Mouse (Mus musculus) kidney, postnatal 14 days (tissue): ENCODE results near the gene Mid1.

ENCODE experiments used
- DNase-seq: peaks from one replicate; pipeline ENCODE4 v3.0.0; 2022; ENCODE audit warnings: mixed read lengths

The Mid1 gene

DNA sequence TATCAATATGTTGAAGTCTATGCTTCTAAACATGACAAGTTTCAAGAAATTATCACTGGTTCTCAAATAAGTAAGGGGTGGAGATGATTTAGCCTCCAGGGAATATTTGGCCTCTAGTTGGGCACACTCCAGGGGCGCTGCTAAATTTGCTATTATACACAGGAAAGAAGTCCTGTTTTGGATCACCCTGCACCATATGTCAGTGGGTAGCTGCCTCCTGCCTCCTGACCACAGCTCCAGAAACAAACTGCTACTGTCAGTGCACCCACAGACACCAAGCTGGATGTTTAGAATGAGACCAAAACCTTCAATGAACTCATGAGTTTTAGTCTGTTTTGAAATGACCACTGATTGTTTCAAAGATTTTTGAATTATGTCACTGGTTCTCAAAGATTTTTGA, 128.7 kb downstream of the Mid1 start:
- no peak for DNase-seq

DNA sequence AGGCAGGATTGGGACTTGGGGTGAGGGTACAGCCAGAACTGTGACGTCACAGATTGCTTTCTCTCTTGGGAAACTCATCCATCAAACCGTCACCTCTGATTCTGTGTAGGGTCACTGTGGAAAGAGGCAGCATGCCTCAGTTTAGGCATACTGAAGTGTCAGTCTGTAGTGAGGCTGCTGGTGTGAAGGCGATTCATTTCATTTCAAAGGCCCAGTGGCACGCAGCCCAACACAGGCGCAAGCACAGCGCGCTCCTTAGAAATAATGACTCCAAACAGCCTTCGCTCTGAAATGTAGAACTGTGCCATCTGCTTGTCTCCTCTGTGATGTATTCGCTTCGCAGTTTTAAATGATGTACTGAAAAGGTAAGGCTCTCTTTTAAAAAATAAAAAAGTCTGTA, 141.9 kb downstream of the Mid1 start:
- no peak for DNase-seq

GRCm38 (mm10) chrX:169827720-169828119, 142.7 kb downstream of the Mid1 start:
- DNase-seq, result no peak

GRCm38 (mm10) chrX:169828136-169828535, 143.1 kb downstream of the Mid1 start:
- peak; percentile 3 for DNase-seq

- no peak for DNase-seq
Observed at GRCm38 (mm10) chrX:169830052-169830451, 145.1 kb downstream of the Mid1 start.

DNA sequence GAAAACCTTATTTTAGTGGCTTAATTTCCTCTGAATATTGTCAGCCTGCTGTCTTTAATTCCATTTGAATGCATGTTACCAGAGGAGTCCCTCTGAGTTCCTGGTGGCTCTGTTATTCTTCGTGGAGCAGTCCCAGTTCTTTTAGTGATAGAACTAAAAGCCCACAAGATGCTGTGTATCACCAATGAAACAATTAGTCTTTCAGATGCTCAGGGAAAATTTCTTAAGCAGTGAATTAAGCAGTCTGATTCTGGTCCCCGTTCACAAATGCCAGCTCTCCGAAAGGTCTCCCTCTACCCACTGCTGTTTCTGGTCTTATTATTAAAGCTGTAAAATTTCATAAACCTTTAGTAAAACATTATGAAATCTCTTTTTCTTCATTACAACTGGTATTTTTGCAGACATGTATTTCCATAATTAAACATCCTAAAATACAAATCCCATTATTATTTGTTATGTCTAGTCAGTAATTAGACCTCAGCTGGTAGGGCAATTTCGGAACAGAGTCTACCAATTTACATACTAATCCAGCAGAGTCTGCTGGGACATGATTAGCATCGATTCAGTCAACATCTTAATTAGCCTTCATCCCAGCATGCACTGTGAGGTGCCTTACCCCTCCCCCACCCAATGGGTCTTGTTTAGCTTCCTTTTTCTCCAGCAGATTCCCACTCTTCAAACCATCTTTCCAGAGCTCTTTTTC, 153.1 kb downstream of the Mid1 start:
- no peak for DNase-seq

DNA sequence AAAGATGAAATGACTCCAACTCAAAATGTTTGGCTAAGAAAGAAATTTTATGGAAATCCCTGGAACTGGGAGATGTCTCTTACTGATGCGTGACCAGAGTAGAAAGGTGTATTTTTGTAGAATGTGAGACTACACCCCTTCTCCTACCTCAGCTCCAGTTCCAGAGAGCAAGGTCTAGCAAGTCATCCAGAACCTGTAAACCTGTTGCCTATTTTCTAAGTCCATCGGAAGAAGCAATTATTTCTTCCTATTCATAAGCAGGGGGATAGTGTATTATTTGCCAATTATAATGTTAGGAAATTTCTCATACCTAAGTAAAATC, 153.6 kb downstream of the Mid1 start:
- DNase-seq, result no peak

- no peak for DNase-seq
Observed at GRCm38 (mm10) chrX:169843267-169843666, 158.3 kb downstream of the Mid1 start.

DNA sequence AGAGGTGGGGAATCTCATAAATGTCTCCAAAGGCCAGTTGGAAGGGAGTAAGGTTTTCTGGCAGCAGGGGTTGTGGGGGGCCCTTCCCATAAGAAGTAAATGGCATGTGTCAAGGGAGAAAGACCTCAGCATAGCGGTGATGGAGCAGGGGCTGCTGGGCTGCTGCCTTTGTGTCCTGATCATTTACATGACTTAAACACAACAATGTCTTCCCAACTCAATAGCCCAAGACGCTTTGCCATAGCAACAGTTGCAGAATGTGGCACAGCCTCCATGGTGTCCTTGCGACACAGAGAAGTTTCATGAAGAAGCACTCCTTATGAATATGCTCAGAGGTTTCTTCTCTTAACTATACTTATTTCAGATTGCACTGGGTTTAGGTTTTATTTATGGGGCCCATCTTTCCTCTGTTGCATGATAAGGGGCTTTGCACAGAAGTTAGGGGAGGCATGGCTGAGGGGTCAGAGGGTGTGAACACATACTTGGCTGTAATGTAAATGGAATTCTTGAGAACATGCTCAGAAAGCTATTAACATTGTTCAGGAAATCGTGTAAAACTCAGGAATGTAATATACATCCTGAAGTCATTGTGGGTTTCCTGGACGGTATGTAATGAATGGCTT, 159.3 kb downstream of the Mid1 start:
- no peak for DNase-seq

DNA sequence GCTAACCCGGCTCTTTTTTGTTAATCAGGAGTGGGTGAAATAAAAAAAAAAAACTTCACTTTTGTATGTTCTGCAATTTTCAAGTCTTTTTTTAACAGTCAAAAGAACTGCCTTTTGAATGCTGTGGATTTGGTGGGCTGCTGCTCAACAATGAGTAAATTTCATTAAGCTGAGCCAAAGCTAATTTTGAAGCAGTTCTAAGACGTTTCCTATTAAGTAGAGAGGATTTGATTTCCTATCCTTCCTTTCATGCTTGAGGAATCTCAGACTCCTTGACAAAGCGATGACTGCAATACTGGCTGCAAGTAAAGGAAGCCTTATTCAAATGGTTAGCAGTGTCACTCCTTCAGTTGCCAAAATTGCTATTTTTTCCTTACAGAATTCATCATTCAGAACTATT, 161.2 kb downstream of the Mid1 start:
- DNase-seq, result no peak

GRCm38 (mm10) chrX:169861194-169861720, 176.3 kb downstream of the Mid1 start:
- no peak for DNase-seq

GRCm38 (mm10) chrX:169862440-169862839, 177.4 kb downstream of the Mid1 start:
- no peak for DNase-seq

- peak; percentile 65 for DNase-seq
Observed at GRCm38 (mm10) chrX:169862848-169863247, 177.8 kb downstream of the Mid1 start.

DNA sequence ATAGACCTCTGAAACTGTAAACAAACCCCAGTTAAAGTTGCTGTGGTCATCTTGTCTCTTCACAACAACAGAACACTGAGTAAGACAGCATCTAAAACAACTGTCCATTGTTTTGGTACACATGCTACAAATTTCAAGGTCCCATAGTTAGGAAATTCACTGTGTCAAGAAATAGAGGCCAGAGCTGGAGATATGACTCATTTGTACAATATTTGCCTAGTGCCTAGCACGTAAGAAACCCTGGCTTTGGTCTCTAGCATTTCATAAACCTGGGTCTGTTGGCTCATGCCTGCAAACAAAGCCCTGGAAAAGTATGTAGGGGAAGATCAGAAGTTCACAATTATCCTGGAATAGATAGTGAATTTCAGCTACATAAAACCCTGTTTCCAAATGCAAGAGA, 178.8 kb downstream of the Mid1 start:
- DNase-seq, result no peak

GRCm38 (mm10) chrX:169868223-169868622, 183.2 kb downstream of the Mid1 start:
- DNase-seq, result no peak

DNA sequence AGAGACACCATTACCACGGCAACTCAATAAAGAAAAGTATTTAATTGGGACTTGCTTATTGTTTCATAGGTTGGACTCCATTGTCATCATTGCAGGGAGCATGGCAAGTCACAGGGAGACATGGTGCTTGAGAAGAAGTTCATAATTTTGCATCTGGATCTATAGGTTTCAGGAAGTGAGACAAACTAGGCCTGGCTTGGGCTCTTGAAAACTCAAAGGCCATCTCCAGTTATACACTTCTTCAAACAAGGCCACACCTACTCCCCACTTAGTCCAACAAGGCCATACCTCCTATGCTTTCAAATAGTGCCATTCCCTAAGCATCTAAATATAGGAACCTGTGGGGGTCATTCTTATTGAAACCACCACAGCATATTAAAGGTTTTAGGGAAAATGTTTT, 189.5 kb downstream of the Mid1 start:
- DNase-seq, result no peak

DNA sequence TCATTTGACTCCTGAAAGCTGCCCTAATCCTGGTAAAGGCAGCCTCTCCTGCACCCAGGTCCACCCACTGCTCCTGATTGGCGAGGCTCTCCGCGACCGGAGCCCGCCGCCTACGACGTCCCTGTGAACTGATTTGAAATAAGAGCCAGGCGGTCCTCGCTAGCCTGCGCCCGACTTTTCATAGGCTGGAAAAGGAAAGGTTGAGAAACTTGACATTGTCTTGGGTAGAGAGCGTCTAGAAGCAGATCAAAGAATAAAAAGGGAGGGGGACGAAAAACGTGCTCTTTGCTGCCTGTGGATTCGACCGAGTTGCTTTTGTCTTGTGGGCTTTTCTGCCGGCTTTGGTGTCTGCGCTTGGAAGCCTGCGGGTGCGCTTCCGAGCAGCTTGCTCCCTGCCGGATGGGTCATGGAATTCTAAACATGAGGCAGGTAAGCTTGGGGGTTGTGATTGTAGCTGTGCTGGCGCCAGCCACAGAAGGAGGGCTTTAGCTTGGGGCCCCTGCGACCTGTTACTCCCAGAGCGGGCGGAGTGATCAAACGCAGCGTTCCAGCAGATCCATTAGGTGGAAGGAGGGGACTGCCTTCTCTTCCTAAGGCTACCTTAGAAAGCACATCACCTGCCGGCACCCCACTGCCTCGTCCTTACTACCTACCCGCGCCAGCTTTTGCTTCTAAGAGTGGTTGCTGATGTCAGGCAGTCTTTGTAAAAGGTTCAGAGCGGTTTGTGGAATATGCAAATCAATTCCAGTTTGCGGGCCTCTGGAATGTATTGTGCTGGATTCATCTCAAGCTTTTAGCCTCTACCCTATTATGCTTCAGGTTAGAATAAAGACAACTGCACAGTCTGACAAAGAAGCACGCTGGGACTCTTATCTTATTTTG, 194.7 kb downstream of the Mid1 start:
- peak; percentile 94 for DNase-seq

DNA sequence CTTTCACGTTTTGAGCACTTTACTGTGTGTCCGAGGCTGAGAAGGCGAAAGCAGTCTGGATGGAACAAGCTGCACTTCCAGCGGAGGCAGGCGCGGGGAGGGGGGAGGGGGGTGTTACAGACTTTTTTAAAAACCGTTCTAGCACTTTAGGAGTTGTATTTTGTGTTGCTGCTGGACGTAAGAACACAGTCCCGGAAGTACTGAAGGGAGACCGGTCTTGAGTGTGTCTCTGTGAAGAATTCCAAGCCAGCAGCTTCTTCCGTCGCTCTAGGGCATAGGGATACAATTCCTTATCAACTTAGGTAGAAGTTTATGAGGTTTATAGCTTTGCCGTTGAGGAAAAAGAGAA, 195.3 kb downstream of the Mid1 start:
- DNase-seq, result peak; percentile 34

GRCm38 (mm10) chrX:169880826-169881225, 195.8 kb downstream of the Mid1 start:
- DNase-seq, result peak; percentile 21

DNA sequence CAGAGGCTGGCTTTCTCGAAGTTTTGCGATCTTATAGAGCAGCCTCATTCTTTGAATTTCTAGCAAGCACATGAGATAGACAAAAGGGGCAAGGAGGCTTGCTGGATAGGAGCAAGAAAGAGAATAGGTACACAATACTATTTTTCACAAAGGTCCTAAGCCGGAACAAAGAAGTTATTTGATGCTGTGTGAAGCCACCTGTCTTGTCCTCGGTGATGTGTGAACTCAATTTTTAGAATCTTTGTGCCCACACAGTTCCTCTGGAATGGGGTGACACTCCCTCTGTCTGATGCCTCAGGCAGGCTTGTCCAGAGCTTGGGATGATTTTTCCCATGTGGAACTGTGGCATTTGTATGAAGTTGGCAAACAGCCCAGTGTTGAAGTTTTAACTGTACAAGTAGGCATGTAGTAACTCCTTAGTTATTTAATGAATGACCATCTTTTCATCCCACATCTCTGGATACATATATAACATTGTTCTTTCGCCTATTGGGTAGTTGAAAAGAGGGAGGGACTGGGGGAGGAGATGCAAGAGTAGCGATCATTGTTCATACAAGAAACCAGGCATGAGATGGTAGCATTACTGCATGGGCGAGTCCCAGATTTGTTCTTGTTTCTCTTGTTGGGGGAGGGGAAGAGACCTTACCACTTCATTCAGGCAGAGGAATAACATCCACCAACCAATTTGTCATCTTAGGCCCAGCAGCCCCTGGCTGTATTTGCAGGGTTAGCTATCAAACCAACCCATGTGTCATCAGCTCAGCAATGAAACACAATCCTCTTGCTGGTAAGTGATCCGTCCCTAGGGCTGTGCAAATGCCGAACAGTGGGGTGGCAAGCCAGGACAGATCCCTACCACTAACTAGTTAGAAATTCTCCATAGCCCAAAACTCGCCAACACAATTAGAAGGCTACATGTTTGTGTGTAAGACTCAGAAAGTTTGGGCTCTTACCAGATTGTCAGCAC, 196.5 kb downstream of the Mid1 start:
- no peak for DNase-seq

GRCm38 (mm10) chrX:169882220-169882609, 197.2 kb downstream of the Mid1 start:
- DNase-seq, result no peak

DNA sequence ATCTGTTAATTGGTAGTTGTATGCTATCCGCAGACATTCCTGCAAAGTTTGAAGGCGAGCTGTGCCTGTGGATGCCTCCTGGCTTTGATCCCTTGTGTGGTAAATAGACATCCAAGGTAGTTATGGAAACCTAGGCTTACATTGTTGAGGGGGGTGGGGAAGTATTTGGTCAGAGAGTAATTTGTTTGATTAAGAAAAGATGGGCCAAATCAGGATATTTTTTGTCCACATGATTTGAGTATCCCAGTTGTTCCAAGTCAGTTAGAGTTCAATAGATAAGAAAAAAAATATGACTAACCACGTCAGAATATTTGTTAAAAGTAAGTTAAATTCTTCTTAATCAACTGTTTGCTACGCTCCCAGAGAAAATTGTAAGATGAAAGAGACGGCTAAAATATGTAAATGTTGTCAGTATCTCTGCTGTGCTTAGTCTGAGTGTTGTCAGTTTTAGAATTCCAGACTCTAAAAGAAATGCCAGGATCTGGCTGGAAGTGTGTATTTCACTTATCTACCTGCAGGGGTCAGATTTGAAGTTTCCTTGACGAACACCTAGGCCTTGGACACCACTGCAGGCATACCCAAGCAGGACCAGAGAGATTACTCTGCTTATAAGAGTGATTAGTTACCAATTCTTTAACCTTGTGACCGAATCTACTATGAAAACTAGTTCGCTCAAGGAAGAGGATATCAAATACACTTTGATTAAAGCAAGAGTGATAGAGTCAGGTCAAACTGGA, 198.7 kb downstream of the Mid1 start:
- peak; percentile 66 for DNase-seq
